Mouse (Mus musculus) lung, adult 2 months (tissue): Measurements from ENCODE around the gene Slc26a10.
"Not testable (repeated sequence)": the region's sequence is repeated elsewhere in the genome, so short reads cannot be mapped to it uniquely, and the experiment has no call there.

Experiments used
- CTCF ChIP-seq: fragments of 200-500 bp; IDR thresholded peaks from 2 replicates; pipeline ENCODE4 v1.5.1; 2011; ENCODE audit warnings: mild to moderate bottlenecking, low read length, control low read depth; ENCODE audit not compliant: insufficient read depth
- POLR2A ChIP-seq: fragments of 200-500 bp; IDR thresholded peaks from 2 replicates; pipeline ENCODE4 v1.6.1; 2011; ENCODE audit warnings: low read depth, mild to moderate bottlenecking, control low read depth, low read length, borderline replicate concordance; ENCODE audit errors: extremely low read depth

- TF ChIP-seq POLR2A, CTCF: not testable (repeated sequence)
Observed at GRCm38 (mm10) chr10:127192057-127192328, 11.5 kb upstream of the Slc26a10 start.
